Mouse (Mus musculus) c-Kit-positive CD71-negative TER-119-negative erythroid progenitor cells, embryonic 14.5 days (primary cell): Measurements from ENCODE around the gene Ephx4.
"Not testable (repeated sequence)": the region's sequence is repeated elsewhere in the genome, so short reads cannot be mapped to it uniquely, and the experiment has no call there.

Source experiments
- DNase-seq: peaks from one replicate; pipeline ENCODE4 v3.0.0-alpha.2; 2013; ENCODE audit warnings: low read depth

Ephx4 gene

DNA sequence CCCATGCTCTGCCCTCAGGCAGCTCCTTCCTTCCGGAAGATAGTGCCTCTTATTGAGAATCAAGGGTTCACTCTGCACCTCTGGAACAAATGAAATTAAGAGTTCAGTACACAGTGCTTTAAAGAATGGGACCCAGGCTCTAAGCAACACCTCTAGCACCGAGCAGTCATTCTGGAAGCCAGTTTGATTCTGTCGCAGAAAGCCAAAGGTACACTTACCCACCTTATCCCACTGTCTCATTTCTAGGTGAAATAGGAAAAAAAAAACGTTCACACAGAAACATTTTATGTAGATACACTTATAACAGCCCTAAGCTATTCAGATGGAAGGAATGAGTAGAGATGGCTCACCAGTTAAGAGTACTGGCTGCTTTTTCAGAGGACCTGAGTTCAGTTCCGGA is at the start of gene Ephx4:
Gene Ephx4 (plus strand): TSS at position 301 of the 400 bp plus-strand sequence.
- DNase-seq, result no peak

- DNase-seq, result no peak
Observed at GRCm38 (mm10) chr5:107353981-107354380, 48.6 kb upstream of the Ephx4 start.

GRCm38 (mm10) chr5:107355801-107356200 is 46.7 kb upstream of the Ephx4 start:
- no peak for DNase-seq

GRCm38 (mm10) chr5:107357723-107358122 is 44.8 kb upstream of the Ephx4 start:
- no peak for DNase-seq

DNA sequence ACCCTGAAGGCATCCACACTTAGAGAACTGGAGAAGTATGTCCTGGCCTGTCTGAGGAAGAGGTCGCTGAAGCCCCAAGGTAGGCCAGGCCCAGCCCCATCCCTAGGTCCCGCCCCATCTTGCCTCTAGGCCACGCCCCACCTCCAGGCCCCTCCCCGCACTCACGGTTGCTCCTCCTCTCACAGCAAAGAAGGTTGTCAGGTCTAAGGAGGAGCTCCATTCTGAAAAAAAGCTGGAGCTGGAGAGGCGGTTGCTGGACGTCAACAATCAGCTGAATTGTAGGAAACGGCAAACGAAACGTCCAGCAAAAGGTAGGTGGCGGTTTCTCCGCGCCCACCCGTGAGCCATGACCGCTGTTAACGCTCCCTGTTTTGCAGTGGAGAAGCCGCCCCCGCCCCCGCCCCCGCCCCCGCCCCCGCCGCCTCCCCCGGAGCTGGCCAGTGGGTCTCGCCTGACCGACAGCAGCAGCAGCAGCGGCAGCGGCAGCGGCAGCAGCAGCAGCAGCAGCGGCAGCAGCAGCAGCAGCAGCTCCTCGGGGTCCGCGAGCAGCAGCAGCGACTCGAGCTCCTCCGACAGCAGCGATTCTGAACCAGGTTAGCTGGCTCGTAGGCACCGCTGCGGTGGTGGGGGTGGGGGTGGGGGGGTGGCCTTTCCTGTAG is 43.0 kb upstream of the Ephx4 start:
- peak; percentile 71 for DNase-seq

DNA sequence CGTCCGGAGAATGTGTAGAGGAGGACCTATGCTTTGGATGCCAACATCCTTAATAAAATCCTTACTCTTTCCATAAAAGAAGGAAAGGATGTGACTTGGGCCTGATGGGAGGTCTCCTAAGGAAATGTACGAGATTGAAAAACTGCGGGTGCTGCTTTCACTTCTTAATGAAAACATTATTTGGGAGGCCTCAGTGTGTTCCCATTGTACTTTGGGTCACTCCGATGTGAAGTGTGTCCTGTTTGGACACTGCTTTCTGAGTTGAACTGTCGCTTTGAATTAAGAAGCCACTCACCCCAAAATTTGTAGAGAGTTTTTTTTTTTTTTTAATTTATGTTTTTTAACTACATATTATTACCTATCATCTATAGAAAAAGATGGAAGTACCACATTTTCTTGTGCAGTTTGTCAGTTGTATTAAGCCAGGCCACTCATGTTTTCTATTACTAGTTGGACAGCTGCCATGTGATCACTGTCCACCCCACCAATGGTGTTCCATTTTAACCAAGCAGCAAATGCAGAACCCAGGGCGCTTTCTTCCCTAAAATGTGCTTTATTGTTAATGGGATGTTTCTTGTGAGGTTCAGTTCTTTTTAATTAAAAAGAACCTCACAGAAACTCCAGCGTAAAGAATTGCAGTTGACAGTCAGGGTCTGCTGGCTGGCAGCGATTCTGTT is 42.3 kb upstream of the Ephx4 start:
- DNase-seq, result no peak

DNA sequence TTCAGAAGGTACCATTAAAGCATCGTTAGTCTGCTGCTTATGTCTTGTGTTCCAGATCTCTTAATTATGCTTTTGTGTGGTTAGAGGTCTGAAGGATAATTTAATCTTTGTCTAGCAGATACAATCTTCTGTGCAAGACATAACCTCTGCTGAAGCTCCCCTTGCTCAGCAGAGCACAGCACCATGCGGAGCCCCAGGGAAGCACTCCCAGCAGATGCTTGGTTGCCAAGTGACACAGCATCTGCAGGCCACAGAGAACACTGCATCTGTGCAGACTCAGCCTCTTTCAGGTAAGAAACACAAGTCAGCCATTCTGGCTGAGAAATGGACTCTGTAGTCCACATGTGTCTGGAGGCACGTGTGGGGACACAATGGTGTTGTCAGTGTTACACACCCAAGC is 32.5 kb upstream of the Ephx4 start:
- DNase-seq, result no peak

DNA sequence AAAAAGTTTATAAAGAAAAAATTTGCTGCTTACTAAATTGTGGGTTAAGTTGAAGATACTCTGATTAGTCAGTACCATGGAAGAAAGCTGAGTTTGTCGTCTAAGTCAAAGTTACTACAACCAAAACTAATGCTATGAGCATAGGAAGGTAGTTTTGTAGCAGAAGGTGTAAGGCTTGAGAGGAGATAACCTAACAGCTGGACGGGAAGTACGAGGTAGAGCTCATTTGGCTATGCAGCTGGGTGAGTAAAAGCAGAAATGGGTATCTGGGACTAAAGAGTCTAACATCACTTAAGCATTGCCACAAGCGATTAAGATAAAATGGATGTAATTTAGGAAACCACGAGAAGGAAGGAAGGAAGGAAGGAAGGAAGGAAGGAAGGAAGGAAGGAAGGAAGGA is 31.2 kb upstream of the Ephx4 start:
- DNase-seq, result no peak

- DNase-seq, result no peak
Observed at GRCm38 (mm10) chr5:107373256-107373655, 29.3 kb upstream of the Ephx4 start.

- DNase-seq, result not testable (repeated sequence)
Observed at GRCm38 (mm10) chr5:107386448-107386847, 16.1 kb upstream of the Ephx4 start.

- no peak for DNase-seq
Observed at GRCm38 (mm10) chr5:107387788-107388187, 14.7 kb upstream of the Ephx4 start.

- no peak for DNase-seq
Observed at GRCm38 (mm10) chr5:107389373-107389772, 13.2 kb upstream of the Ephx4 start.

DNA sequence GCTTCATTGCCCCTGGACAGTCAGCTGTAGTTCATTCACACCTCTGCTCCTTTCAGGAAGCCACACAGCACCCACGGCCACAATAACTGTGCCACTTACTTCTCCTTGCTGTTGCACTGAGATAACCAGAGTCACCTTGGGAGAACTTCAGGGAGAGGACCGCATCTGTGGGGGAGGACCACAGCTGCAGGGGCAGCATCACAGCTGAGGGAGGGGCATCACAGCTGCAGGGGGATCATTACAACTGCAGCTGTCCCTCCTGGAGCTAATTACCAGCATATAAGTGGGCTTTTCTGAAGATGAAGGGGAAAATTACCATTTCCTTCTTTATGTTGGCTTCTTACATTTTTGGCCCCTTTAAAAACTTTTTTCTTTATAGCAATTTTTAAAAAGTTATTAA is 8.1 kb upstream of the Ephx4 start:
- no peak for DNase-seq

DNA sequence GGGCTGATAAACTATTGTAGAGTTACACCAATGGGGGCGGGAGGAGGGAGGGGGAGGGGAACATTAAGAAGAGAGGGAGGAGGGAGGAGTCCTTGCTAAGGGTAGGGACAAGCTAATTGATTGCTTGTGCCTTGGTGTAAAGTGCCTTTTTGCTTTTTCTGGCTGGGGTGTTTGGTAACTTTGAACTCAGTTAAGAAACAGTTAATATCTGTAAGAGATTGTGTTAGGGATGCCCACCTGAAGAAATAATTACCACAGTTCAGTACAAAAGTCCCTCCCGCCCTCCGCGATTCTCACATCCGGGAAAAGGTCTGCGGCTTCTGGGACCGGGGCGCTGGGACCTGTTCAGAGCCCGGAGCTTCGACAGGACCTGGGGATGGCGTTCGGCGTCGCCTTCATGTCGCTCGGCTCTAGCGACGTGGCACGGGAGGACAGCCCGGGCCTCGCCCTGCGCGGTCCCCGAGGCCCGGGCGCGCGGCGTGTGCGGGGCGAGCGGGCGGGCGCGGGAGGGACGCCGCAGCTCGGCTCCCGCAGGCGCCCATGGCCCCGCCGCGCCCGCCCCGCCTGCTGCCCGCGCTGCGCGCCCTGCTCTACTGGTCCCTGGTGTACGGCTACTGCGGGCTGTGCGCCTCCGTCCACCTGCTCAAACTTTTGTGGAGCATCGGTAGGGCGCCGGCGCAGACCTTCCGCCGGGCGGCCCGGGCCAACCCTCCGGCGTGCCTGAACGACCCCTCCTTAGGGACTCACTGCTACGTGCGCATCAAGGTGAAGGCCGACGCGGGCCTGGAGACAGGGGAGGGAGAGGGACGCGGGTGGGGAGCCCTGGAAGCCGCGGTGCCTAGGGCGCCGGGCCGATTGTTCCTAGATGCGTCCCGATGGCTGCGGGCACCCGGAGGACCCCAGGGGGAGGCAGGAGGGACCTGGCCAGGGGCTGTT is 743 bp downstream of the Ephx4 start:
- DNase-seq, result no peak

- no peak for DNase-seq
Observed at GRCm38 (mm10) chr5:107403947-107404684, 1.6 kb downstream of the Ephx4 start.

- DNase-seq, result no peak
Observed at GRCm38 (mm10) chr5:107405361-107405760, 2.8 kb downstream of the Ephx4 start.

DNA sequence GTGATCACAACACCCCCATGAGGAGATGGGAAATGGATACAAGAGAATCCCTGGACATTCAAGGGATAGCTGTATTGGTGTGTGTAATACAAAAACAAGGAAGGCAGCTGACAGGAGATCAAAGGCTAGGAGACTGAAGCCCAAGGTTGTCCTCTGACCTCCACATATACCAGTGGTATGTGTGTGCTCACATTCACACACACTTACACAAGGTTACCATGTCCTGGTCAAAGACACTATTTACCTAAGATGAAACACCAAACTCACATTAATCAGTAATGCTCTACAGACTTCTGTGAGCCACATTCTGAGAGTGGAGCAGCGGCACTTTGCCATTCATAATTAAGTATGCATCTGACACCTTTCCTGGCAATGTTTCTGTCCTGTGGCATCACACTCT is 7.8 kb downstream of the Ephx4 start:
- no peak for DNase-seq

DNA sequence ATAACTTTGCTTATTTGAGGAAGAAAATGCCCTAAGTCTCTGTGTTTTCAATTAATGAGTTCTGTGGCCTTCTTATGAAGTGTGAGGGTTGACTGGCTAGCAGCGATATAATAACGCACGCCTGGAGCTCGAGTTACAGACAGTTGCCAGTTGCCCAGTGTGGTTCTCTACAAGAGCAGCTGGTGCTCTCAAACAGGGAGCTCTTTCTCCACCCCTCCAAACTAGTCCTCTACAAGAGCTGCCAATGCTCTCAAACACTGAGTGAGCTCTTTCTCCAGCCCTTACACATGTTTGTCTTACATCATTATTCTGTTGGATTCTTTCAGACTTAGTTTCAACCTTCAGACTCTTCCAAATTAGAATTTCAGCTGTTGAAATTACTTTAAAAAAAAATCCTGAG is 8.8 kb downstream of the Ephx4 start:
- no peak for DNase-seq

GRCm38 (mm10) chr5:107412285-107412684 is 9.7 kb downstream of the Ephx4 start:
- DNase-seq, result no peak

DNA sequence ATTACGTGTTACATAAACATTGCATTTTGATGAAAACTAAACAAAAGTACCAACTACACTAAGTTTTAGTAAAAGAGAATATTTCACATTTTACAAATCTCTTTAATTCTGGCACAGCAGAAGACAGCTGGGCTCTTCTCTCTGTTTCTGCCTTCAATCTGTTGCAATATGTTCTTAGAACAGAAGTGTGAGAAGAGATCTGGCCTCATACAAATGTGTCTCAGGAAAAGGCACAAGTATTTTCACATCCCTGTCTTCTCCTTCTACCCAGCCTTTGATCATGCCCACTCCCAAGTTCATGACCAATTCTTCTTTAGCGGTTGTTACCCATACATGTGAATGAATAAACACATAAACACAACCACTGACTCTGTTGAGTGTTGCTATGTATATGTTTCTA is 12.6 kb downstream of the Ephx4 start:
- DNase-seq, result no peak

- DNase-seq, result no peak
Observed at GRCm38 (mm10) chr5:107421676-107422075, 19.1 kb downstream of the Ephx4 start.

DNA sequence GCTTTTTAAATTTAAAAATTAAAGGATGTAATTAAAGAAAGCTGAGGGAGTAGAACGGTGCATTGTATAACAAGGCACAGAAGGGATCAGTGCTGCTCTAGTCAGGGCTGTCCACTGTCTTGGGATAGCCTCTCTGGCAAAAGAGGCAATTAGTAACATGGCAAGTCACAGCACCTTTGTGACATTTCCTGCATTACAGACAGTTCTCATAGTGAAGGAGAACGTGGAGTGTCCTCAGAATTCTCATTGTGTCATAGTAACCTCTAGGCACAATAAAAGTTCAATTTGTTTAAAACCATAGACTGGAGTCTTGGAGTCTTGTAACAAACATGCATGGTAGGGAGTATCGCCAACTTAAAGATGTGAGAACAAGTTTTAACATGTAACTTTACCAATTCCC is 28.7 kb downstream of the Ephx4 start, which contains the start of gene Lpcat2b:
Gene Lpcat2b (plus strand): TSS at position 301 of the 400 bp plus-strand sequence.
- DNase-seq, result no peak
